Mouse (Mus musculus) gastrocnemius, adult 2 months (tissue): Measurements from ENCODE around the gene Gm20388. TPM values are rescaled to one million over a fixed set of nuclear protein-coding genes. Genes with fewer than 3 reads are reported as not detected.
"Not testable (repeated sequence)": the region's sequence is repeated elsewhere in the genome, so short reads cannot be mapped to it uniquely, and the experiment has no call there.

Source experiments
- DNase-seq: peaks from one replicate; pipeline ENCODE4 v3.0.0; 2022
- H3K27ac ChIP-seq: fragments of 200-600 bp; 2 replicates; pipeline ENCODE4 v1.8.1; 2022; ENCODE audit warnings: mild to moderate bottlenecking
- H3K4me3 ChIP-seq: fragments of 200-600 bp; 2 replicates; pipeline ENCODE4 v1.8.1; 2022; ENCODE audit warnings: mild to moderate bottlenecking, moderate library complexity
- CTCF ChIP-seq: fragments of 200-600 bp; IDR thresholded peaks from 2 replicates; pipeline ENCODE4 v1.8.1; 2022; ENCODE audit warnings: antibody characterized with exemption, mild to moderate bottlenecking, moderate library complexity
- intact Hi-C: fragments of 180-260 bp; cut with DNase I; formaldehyde crosslinking; loops from one replicate; pipeline ENCODE4 v1.15.1; 2025
- total RNA-seq, 2 experiments: library from RNA; stranded (reverse); gene quantifications; 2 replicates each; pipeline ENCODE4 v1.2.3; 2021

The Gm20388 gene
- total RNA-seq, 2 experiments from 2014 or later = 6.1 to 15.0 TPM

- no peak for TF ChIP-seq CTCF
- intact Hi-C loops = loop anchor here (5.0 kb wide), 1 partner anchor 53 kb away; no protein-coding TSS in a partner anchor
- Histone ChIP-seq H3K27ac (no peak overlapping the region), H3K4me3 (no peak overlapping the region)
- no peak for DNase-seq
These were observed 1744.4 kb downstream of the Gm20388 start for GRCm38 (mm10) chr8:121654966-121655494.

GRCm38 (mm10) chr8:121660602-121661001, 1750.0 kb downstream of the Gm20388 start:
- TF ChIP-seq CTCF = no peak
- intact Hi-C loops = no loop called here
- no peak for DNase-seq
- no peak overlapping the region for H3K4me3 ChIP-seq
- no peak overlapping the region for H3K27ac ChIP-seq

DNA sequence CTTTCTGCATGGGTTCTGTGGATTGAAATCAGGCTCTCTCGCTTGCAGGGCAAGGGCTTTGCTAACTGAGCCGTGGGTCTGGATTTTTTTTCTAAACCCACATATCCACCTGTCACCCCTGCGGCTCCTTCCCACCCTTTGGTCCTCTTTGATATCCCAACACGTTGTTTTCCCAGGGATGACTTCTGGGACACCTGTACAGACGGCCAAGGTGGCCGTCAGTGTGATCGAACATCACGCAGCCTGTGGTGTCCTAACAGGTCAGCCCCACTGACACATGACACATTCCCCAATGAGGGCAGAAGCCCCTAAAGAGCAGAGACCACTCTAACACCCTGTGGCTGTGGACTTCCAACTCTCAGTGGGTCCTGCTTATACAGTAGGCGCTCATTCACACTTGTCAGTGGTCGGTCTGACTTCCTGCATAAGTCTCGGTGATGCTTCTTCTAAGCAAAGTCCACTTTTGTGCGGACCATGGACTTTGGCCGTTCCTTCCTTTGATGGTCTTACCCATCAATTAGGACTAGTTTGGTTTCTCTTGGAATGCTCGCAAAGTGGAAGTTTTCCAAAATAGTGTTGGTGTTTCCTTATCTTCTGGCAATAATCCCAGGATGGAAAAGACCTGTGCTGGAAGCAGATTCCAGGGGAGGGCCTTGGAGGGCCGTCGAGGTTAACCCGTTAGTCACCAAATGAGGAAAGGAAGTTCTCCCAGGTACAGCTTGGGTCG, 1751.2 kb downstream of the Gm20388 start:
- intact Hi-C loops = no loop called here
- no peak for DNase-seq
- H3K27ac ChIP-seq = no peak overlapping the region
- no peak overlapping the region for H3K4me3 ChIP-seq
- no peak for TF ChIP-seq CTCF

DNA sequence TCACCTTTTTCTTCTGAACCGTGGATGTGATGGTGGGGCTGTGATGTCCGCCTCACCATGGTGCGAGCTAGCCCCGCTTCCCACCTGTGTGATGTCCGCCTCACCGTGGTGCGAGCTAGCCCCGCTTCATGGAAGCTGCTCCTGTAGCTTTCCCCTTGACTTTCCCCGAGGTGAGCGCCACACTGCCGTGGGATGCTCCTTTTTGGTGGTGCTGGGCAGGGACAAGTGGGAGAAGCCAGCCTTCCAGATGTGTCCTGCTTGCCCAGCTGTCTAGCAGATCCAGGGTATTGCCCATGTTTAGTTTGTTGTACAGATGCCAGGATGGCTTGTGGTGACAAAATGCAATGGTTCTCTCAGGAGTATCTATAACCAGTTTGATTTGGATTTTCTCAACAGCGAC, 1752.5 kb downstream of the Gm20388 start:
- Histone ChIP-seq H3K4me3 (no peak overlapping the region), H3K27ac (no peak overlapping the region)
- intact Hi-C loops = no loop called here
- TF ChIP-seq CTCF = no peak
- no peak for DNase-seq

DNA sequence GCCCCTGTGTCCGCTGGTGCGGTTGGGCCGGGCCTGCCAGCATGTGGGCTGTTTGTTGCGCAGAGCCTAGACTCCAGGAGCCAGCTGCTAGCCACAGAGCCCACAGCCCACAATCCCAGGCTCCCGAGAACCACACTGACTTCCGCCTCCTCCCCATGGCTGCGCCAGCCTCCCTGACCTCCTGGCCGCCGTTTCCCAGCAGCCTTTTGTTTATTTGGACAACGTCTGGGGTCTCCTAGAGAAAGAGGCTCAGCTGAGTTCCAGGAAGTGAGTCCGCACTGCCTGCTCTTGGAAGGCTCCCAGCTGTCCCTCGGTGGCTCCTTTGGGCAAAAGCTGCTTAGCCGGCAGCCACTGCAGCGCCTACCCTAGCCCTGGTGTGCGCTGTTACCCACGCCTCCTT, 1754.7 kb downstream of the Gm20388 start:
- Histone ChIP-seq H3K4me3 (peak overlapping the region; percentile 59), H3K27ac (peak overlapping the region; percentile 84)
- no peak for TF ChIP-seq CTCF
- intact Hi-C loops = no loop called here
- DNase-seq = peak; percentile 75

- peak overlapping the region; percentile 75 for H3K27ac ChIP-seq
- DNase-seq, intact Hi-C loops, H3K4me3 ChIP-seq: not testable (repeated sequence)
These were observed 1757.4 kb downstream of the Gm20388 start for GRCm38 (mm10) chr8:121667936-121668500.

GRCm38 (mm10) chr8:121668553-121668952, 1757.9 kb downstream of the Gm20388 start:
- Histone ChIP-seq H3K4me3 (no peak overlapping the region), H3K27ac (peak overlapping the region; percentile 75)
- peak; percentile 33 for DNase-seq
- no peak for TF ChIP-seq CTCF
- intact Hi-C loops = no loop called here

GRCm38 (mm10) chr8:121669208-121669607, 1758.6 kb downstream of the Gm20388 start:
- intact Hi-C loops = no loop called here
- no peak overlapping the region for H3K4me3 ChIP-seq
- TF ChIP-seq CTCF = no peak
- peak overlapping the region; percentile 75 for H3K27ac ChIP-seq
- DNase-seq = no peak

DNA sequence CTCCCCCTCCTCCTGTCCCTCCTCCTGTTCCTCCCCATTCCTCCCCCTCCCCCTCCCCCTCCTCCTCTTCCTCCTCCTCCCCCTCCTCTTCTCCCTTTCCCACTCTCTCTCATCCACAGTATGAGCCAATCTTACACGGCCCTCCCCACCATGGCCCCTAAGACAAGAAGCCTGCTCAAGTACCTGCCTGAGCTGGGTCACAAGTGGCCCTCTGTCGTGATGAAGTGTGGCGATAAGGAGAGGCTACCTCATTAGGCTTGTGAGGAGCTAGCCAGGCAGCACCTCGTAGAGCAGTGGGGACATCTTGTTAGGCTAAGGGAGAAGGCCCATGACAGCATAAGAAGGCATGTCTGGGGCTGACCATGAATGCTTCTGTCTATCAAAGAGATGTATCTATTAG, 1762.5 kb downstream of the Gm20388 start:
- TF ChIP-seq CTCF = no peak
- intact Hi-C loops = no loop called here
- H3K4me3 ChIP-seq = no peak overlapping the region
- H3K27ac ChIP-seq = no peak overlapping the region
- DNase-seq = no peak

DNA sequence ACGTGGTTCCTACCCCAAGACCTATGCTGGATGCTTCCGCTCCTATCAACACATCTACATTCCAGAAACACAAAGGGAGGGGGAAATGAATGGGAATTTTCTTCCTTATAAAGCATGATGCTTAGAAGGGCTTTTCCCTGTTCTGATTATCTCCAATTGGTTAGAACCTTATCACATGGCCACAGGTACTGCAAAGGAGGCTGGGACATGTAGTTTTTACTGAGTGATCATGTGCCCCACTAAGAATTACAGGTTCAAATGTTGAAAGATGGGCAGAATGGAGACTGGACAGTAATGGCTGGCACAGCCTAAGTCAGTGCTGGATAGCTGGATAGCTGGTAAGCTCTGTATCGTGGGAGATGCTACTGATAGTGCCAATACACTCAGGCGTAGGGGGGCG, 1763.3 kb downstream of the Gm20388 start:
- intact Hi-C loops = no loop called here
- H3K4me3 ChIP-seq = no peak overlapping the region
- no peak for DNase-seq
- TF ChIP-seq CTCF = no peak
- H3K27ac ChIP-seq = 0 out of 2 replicates have a peak overlapping the region, but pooled peaks have one; percentile 28

GRCm38 (mm10) chr8:121674524-121674923, 1763.9 kb downstream of the Gm20388 start:
- TF ChIP-seq CTCF = peak; percentile 59
- no peak for DNase-seq
- H3K27ac ChIP-seq = no peak overlapping the region
- H3K4me3 ChIP-seq = no peak overlapping the region
- intact Hi-C loops = no loop called here

DNA sequence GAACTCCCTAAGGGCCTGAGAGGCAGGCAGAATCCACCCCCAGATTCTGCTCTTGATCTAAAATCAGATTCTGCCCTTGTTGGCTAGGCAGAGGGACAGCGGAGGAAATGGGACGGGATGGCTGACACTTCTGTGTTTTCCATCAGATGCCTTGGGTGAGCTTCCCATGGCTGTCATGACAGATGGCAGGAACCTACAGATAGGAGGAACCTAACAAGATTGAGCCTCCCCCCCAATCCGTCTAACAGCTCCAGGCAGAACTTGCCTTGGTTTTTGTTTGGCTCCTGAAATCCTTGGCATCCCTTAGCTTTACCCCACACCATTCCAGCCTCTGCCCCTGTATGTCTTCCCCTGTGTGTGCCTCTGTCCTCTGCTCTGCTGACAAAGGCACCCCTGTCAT, 1764.5 kb downstream of the Gm20388 start:
- intact Hi-C loops = no loop called here
- Histone ChIP-seq H3K27ac (peak overlapping the region; percentile 81), H3K4me3 (no peak overlapping the region)
- no peak for DNase-seq
- no peak for TF ChIP-seq CTCF

GRCm38 (mm10) chr8:121675701-121676100, 1765.1 kb downstream of the Gm20388 start:
- intact Hi-C loops = no loop called here
- peak overlapping the region; percentile 81 for H3K27ac ChIP-seq
- H3K4me3 ChIP-seq = peak overlapping the region; percentile 52
- TF ChIP-seq CTCF = no peak
- DNase-seq = peak; percentile 88
